Mouse (Mus musculus) left cerebral cortex, adult 9 months (tissue): Measurements from ENCODE around the gene Yaf2.

ENCODE experiments used
- DNase-seq, 2 experiments: peaks; one replicate each; pipeline ENCODE4 v3.0.0; 2022; ENCODE audit warnings: low spot score in 2 of 2

The Yaf2 gene

DNA sequence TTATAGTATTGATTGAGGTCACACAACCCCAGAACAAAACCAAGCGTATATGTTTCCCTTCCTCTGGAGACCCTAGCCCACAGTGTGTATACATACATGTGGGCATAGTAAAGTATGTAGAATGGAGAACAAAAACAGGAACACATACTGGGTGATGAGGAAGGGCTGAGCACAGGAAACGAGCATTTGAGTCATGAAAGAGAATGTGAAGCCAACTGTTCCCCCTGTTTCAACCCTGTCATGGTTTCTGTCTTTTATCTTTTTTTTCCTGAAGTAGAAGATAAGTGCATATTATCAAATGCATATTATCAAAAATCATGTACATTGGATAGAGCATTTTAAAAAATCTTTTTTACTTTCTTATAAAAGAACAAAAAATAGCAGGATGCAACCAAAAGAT, 49.1 kb downstream of the Yaf2 start:
- DNase-seq = no peak

DNA sequence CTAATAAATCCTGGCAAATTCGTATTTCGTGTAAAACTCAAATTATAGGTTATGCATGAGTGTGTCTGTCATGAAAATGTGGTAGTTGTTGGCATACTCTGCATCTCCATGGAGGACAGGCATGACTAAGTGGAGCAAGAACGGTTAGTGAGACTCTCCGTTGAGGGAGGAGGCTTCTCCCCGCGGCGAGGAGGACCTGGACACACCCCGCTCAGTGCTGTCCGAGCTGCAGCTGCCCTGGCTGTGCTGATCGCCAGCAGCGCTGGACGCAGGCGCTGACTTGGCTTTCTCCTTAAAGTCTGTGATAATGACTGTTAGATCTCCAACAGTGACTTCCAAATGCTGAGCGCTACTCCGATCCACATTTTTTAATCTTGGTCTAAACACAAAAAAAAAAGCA, 51.5 kb downstream of the Yaf2 start:
- no peak for DNase-seq

DNA sequence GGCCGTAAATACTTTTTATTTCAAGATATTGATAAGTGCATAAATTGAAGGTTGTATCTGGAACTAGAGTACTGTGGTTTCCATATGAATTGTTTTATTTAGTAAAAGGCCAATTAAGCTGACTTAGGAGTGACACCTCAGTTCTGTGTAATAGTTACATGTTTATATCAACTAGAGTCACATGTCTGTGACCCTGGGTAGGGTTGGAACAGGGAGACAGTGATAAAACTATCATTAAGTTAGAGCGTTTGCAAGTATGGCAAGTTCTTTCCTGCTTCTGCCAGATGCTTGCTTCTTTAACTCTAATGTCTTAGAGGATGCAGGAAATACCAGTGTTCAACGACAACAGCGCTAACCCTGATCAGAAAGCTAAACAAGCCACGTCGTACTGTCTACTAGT, 52.4 kb downstream of the Yaf2 start:
- DNase-seq = no peak

DNA sequence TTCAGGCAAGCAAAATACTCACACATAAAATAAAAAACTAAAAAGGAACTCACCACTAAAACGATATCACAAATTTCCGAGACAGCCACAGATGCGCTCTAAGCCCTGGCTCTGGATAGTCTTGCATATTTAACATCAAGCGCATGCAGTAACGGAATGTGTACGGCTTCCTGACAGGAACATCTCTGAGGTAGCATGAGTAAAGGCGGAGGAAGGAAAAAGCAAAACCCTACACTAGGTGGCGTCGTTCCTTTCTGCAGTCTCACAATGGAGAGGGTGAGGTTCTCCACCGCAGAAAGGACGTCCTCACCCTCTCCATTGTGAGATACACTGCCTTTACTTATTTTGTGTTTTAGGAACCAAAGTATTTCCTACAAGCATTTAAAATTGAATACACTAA, 53.4 kb downstream of the Yaf2 start:
- DNase-seq = no peak

DNA sequence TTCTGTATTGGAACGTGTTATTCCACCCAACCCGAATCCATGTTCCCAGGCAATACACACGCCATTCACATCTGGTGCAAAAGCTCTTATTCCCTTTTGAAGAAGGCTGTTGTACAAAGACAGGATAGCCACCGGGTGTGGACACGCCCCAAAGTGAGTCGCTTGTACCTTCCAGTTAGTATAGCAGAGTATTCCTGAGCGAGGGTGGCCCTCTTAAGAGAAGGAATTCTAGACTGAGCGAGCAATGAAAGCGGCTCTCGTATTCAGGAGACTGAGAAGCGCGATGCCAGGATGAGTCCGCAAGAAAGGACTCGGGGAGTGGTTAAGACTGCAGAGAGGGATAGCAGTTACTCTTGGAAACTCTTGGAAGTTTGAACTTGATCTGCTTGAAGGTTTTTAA, 60.5 kb downstream of the Yaf2 start:
- DNase-seq = no peak

DNA sequence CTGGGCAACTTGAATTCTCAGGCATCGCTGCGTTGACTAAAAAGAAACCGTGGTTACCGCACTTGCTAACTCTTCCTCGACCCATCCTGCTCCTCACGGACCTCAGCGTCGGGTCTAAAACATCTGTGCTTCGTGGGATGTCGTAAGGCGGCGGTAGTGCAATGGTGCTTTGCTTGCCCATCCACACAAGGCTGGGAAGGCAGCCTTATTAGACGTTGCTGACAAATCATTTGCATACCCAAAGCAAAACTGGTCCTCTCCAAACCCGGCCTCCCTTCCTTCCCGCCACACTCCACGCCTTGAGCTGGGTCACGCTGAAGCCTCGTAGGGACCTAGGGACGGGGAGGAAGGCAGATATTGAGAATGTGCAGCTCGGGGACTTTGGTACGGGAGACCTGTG, 61.1 kb downstream of the Yaf2 start:
- peak in 1 of 2 experiments; percentile 31 for DNase-seq

DNA sequence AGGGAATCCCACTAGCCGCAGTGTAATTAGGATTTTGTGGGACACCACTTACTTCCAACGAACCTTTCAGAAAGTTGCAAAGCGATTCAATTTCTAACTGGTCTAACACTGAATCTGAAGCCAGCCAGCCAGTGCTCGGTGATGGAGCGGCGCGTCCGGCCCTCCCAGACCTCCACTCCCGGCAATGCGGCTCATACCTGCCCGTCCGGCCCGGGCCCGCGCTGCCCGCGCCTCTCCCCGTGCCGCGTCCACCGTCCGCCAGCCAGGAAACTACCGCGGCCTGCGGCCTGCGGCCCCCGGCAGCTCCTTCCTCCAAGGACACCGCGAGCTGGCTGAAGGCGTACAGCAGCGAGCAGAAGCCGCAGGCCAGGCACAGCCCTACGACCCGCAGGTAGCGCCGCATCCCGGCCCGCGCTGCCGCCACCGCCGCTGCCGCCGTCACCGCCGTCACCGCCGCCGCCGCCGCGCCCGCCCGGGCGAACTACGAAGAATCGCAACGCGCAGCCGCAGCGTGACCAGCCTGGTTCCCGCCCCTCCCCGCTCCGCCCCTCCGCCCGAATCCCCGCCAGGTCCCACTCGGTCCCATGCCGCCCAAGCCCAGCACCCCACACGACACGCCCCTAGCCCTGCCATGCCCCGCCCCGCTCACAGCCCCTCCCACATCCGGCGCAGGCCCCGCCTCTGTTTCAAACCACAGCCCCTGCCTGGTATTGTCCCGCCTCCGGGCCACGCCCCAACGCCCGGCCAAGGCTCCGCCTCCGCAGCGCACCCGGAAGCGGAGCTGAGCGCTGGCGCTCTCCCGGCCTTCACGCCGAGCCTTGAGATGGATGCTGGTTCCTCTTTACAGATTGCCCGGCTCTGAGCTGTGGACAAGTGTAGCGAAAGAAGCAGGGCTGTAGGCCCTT, 61.8 kb downstream of the Yaf2 start, which contains the start of gene Gxylt1:
TSS of gene Gxylt1 (minus strand) at position 501 of the 905 bp plus-strand sequence.
- peak; percentile 97 to 99 for DNase-seq

DNA sequence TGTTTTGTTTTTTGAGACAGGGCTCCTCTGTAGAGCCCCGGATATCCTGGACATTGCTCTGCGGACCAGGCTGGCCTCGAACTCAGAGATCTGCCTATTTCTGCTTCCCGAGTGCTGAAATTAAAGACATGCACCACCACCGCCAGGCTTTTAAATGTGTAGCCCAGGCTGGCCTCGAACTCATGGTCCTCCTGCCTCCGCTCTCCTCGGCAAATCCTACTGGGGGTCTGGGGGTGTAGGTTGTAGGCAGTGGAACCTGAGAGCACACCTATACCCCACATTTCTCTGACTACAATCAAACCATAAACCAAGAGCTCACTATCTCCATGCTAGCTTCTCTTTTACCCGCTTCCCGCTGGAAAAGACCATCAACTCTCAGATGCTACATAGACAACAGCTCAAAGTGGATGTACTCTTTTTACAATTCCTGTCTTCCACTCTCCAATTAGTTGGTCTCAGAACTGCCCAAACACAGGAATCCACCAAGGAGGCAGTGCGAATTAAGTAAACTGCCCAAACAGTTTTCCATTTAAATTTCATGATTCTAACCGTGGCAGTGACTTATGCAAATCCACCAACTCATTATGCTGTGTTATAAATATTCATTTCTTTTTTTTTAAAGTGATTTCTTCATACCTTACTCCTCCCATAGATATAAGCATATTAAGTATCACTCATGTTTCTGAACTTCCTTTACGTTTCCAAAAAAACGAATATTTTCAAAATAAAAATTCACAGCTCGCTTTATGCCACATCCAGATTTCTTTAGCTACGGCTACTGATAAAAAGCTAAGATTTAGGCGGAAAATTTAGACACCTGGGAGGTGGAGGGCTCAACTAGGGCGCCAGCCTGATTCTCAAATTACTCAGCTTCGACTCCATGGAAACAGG, 62.7 kb downstream of the Yaf2 start:
- DNase-seq = no peak

DNA sequence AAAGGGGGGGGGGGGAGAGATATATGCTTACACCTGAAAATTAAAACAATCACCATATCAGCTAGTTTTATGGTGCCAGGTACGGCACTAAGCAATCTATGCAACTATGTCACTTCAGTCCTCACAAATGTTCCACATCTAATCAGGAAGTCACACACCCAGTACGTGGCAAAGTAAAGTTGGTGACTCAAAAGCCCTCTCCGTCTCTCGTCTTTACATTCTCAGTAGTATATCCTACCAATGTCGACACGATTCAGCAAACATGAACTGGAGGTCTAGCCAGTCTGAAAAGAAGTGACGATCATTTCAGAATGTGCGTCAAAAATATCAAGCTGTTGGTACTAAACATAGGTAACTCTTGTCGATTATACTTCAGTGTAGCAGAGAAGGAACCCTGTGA, 63.8 kb downstream of the Yaf2 start:
- no peak for DNase-seq

DNA sequence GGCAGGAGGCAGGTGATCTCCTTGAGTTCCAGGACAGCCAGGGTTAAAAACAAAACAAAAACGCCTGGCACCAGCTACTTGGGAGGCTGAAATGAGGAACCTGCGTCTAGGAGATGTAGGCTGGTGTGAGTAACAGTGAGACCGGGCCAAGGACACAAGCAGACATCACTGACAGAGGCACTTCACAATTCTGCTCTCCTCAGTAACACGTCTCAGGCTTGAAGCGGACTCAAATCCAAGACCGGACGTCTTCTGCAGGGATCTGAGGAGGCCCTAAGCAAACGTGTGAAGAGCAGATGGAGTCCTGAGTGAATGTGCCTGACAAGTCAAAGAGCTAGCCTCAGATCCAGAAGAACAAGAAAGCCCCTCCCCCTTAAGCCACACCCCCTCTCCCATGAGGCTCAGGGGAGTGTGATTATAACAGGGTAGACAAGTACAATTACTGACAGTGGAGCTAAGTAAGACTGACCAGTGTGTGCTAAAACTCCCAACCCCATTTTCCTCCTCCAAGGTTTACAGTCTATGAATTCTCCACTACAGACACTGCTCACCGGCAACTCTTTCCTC, 66.4 kb downstream of the Yaf2 start:
- no peak for DNase-seq

DNA sequence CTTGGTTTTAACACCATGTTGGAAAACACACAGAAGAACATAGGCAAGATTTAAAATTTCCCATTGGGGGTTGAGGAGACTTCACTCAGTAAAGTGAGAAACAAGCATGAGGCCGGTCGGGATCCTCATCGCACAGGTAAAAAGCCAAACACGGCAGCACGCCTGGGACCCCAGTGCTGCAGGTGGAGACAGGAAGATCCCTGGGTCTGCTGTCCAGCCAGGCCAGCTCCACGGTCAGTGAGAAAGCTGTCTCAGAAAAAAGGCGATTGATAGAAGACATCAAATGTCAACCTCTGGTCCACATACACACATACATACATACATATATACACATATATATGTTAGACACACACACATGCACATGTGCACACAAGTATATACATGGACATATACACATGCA, 67.2 kb downstream of the Yaf2 start:
- no peak for DNase-seq

DNA sequence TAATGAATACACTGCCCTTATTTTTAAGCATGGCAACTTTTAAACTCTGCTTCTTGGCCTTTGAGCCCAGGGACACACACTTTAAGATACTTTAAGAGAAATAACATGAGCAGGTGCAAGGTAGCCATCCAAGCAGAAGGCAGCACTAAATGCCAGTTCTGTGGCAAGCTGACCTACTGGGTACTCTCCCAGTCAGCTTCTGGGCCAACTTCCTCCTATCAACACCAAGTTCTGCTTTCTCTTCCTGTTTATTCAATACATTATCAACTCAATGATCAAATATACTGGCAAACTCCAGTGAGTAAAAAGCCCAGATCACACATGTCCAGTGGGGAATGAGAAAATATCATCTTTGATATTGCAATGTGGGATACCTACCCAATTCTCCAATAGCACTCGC, 68.7 kb downstream of the Yaf2 start:
- DNase-seq = no peak

DNA sequence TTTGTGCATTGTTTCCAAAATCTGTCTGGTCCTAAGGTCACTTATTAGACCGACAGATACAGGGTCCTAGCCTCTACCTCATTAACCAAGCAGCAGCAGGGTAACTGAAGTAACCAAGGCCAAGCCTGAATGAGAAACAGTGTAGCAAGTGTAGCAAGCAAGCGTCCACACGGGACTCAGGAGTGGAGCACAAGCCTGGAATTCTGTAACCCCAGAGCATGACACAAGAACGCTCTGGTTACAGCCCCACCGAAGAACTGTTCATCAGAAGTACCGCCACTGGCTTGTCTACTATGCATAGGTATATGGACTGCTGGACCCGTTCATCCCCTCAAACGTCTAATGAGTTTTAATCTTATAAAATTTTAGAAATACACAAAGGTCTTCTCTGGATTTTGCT, 69.3 kb downstream of the Yaf2 start:
- DNase-seq = no peak

DNA sequence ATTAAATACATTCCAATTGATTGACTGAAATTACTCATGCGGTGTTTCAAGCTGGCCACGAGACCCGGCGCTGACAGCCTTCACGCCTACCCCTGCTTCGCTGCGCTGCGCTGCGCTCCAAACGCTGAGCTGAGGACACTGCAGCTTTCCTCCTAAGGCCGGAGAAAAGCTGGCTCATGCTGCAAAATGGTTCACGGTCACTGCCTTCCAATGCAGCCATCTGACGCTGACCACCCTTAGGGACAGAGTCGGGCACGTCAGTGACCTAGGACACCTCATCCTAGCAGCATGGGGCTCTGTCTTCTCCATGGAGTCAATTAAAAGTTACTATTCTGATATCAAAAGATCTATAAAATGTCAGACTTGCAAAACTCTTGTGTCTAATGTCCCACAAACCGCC, 70.4 kb downstream of the Yaf2 start:
- no peak for DNase-seq

DNA sequence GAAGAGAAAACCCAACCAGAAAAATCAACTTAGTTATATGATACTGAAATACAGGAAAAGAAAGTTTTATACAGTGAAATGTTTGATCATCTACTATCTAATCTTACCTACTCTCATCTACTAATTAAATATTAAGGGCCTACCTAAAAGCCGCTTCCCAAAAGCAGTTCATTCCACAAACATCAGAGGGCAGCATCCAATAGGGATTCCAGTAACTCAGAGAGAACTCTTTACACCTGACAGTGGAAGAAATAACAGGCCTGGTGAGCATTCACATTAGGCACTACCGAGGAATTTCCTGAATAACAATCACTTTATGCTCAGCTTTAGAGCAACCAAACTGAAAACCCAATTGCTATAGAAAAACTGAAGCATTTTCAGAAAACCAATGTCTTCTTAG, 71.0 kb downstream of the Yaf2 start:
- DNase-seq = peak in 1 of 2 experiments; percentile 73

DNA sequence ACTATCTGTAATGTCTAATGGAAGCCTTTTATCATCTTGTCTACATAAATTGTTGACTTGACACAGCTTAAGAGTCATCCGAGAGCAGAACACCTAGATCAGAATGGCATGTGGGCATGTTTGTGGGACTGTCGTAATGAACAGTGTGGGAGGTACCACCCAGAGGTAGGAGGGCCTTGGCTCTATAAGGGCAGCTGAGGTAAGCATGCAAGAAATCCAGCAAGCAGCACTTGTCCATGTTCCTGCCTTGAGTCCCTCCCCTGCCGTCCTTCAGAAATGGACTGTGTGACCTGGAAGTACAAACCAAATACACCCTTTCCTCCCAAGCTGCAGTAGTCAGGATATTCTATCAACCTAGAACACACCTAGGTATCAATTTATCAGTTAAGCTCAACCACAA, 71.5 kb downstream of the Yaf2 start:
- no peak for DNase-seq

DNA sequence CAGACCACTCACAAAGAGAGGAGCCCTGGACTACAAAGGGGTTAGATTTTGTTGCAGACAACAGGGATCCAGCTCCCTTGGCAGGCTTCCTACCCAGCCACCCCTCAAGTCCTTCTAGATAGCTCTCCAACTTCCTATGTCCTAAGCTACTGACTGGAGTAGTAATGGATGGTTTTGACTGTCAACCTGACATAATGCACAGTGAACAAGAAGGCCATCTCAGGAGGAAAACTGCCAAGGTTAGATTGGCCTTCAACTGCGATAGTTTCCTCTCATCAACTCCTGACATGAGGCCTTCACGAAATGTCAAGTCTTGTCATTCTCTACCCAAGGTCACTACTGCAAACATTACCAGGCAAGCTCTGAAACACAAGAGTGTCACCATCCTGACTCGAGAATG, 72.5 kb downstream of the Yaf2 start:
- DNase-seq = no peak

DNA sequence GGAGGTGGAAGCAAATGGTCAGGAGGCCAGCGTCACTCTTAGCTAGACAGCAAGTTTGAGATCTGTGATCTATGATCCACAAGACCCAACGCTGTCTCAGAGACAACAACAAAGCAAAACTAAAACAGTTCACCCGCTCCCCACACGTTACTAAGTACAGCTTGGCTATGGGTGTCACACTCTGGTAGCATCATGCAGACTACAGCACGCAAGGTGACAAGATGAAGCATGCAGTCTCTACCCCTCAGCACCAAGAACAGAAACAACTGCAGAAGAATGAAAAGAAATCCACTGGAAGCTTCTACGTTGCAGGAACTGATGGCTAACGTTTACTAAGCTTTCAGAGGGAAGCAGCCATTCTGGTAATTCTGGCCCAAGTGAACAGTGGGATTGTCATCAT, 73.2 kb downstream of the Yaf2 start:
- no peak for DNase-seq

DNA sequence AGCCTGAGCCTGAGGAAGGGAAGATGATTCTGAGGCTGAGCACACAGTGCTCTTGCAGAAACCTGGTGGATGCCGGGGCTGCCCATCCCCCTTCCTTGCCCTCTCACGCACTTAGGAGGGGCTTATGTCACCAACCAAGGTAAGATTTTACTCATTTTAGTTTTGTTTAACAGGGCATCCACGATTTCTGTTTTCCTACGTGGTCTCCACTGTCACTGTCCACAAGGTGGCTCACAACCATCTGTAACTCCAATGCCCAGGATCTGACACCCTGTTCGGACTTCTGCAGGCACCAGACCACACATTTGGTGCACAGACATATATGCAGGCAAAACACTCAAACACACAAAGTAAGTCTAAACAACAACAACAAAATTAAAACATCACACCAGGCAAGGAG, 73.9 kb downstream of the Yaf2 start:
- DNase-seq = no peak

DNA sequence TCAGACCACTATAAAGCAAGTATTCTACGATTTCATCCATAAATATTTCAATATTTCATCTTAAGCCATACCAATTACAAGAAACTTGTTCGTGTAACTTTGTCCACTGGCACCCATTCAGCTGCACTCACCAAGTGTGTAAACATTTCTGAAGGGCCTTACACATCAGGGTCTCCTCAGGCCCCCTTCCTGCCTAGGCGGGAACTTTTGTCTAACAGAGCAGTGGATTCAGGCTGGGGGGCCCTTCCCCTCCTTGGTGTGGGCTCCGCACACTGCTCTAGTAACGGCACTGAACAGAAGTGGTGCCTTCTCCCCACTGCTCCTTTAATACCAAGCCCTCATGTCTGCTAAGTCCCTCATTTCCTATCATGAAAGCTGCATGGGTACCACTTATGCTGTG, 74.5 kb downstream of the Yaf2 start:
- no peak for DNase-seq

DNA sequence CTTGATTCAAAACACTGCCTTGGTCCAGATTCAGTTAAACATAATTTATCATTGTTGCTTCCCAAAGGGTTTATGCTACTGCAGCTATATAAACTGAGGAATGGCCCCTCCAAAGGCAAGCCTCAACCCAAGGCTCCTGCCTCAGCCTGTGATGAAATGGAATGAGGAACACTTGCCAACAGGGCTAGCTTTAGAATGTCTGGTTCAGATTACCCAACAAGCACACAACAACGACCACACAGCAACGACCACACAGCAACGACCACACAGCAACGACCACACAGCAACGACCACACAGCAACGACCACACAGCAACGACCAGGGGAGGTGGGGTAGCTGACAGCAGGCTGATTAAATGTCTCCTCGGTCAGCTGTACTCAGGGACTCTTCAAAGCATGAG, 76.8 kb downstream of the Yaf2 start:
- no peak for DNase-seq

DNA sequence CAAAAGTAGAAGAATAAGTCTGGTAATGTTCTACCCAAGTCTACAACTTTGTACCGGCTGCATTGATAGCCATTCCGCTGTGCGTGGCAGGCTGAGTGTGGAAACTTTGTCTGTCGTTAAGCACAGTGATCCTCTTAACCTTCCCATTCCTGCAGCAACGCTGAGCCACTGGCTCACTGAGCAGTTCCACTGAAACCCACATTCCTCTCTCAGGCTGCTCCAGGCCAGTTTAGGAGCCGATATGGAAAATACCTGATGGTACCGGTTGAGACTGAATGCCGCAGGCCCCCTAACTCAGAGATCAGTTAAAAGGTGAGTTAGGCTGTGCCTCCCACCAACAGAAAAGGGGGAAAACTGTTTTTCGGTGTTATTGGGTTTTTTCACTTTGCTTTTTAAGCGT, 81.4 kb downstream of the Yaf2 start:
- DNase-seq = no peak

DNA sequence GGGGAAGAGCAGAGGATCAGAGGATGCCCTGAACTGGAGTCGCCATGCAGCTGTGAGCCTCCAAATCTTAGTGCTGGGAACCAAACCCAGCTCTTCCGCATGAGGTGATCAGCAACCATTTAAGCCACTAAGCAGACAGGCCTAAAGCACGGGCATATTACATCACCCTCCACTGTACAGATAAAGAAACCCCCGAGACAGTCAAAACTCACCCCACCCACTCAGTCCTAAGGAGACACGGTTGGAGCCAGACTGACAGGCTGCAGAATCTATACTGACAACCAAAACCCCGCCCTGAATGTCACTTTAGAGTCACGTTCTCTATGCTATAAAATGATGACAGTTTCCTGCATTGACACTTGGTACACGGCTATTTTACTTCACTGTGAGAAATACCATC, 83.6 kb downstream of the Yaf2 start:
- no peak for DNase-seq
